Mouse (Mus musculus) C2C12 (cell line): ENCODE results near the gene Dtx3. TPM values are rescaled to one million over a fixed set of nuclear protein-coding genes. Genes with fewer than 3 reads are reported as not detected.

ENCODE experiments used
- H3K27me3 ChIP-seq: one replicate; pipeline ENCODE4 v1.6.1; 2011; ENCODE audit not compliant: control insufficient read depth, insufficient read depth, insufficient read length
- H3K36me3 ChIP-seq: one replicate; pipeline ENCODE4 v1.6.1; 2011; ENCODE audit not compliant: control insufficient read depth, insufficient read depth
- H3K4me3 ChIP-seq: one replicate; pipeline ENCODE4 v1.5.1; 2011; ENCODE audit warnings: mild to moderate bottlenecking, control low read depth; ENCODE audit not compliant: poor library complexity, insufficient read depth, severe bottlenecking
- H3K79me2 ChIP-seq: one replicate; pipeline ENCODE4 v1.6.1; 2011; ENCODE audit not compliant: control insufficient read depth, insufficient read depth
- H3K79me3 ChIP-seq: one replicate; pipeline ENCODE4 v1.6.1; 2011; ENCODE audit warnings: low read depth, control low read depth
- H3ac ChIP-seq: one replicate; pipeline ENCODE3; 2011; ENCODE audit warnings: low read depth; ENCODE audit not compliant: control insufficient read depth, insufficient read length
- CEBPB ChIP-seq: IDR thresholded peaks from one replicate; pipeline ENCODE4 v1.6.1; 2011; ENCODE audit warnings: low read depth, mild to moderate bottlenecking, control low read depth, moderate library complexity
- CTCF ChIP-seq: IDR thresholded peaks from one replicate; pipeline ENCODE4 v1.5.1; 2011; ENCODE audit not compliant: control insufficient read depth, insufficient read depth, insufficient read length
- FOSL1 ChIP-seq: IDR thresholded peaks from one replicate; pipeline ENCODE4 v1.8.0; 2011; ENCODE audit warnings: mild to moderate bottlenecking, low read length; ENCODE audit not compliant: poor library complexity, insufficient read depth, severe bottlenecking
- MAX ChIP-seq: IDR thresholded peaks from one replicate; pipeline ENCODE4 v1.6.1; 2011; ENCODE audit warnings: mild to moderate bottlenecking, control low read depth
- MYOD1 ChIP-seq: IDR thresholded peaks from one replicate; pipeline ENCODE4 v1.6.1; 2011; ENCODE audit warnings: low read depth; ENCODE audit not compliant: control insufficient read depth, insufficient read length
- MYOG ChIP-seq: IDR thresholded peaks from one replicate; pipeline ENCODE4 v1.6.1; 2011; ENCODE audit not compliant: control insufficient read depth, insufficient read length; ENCODE audit errors: extremely low read depth
- USF1 ChIP-seq: IDR thresholded peaks from one replicate; pipeline ENCODE4 v1.6.1; 2011; ENCODE audit warnings: low read depth, mild to moderate bottlenecking, control low read depth, moderate library complexity
- polyA plus RNA-seq: library from polyadenylated mRNA; unstranded; fragments of >200 nt; fragmentation: generic; extraction: Trizol; gene quantifications from one replicate; pipeline ENCODE4 v1.2.1, GENCODE M21; 2012; ENCODE audit warnings: missing spikeins

Dtx3 gene
- polyA plus RNA-seq, 1 experiment, result 24.4 TPM

DNA sequence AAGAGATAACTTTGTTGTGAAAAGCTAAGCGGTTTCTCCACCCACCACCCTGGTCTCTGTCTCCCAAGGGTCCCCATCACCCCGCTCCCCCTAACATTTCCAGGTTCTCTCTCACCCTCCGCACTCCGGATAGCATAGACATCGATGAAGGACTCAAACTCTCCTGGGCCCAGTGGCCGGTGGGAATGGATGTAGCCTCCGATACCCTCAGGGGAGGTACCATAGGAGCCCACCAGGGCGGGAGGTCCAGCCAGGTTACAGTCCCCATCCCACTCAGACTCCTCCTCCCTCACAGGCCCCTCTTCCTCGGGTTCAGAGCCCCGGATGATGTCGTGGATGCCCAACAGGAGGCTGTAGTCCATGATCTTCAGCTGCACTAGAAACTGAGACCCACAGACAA, 3.9 kb upstream of the Dtx3 start:
- Histone ChIP-seq H3K27me3 (no peaks in the 10 kb centered on the region), H3ac (no peak overlapping the region), H3K79me2 (peaks cover 16% of the 10 kb centered on the region), H3K36me3 (peaks cover 48% of the 10 kb centered on the region), H3K4me3 (no peak overlapping the region), H3K79me3 (peaks cover 4% of the 10 kb centered on the region)
- no peak for TF ChIP-seq CTCF
- TF ChIP-seq MYOG, result no peak
- no peak for TF ChIP-seq MYOD1
- TF ChIP-seq FOSL1, result no peak
- TF ChIP-seq MAX, result no peak

DNA sequence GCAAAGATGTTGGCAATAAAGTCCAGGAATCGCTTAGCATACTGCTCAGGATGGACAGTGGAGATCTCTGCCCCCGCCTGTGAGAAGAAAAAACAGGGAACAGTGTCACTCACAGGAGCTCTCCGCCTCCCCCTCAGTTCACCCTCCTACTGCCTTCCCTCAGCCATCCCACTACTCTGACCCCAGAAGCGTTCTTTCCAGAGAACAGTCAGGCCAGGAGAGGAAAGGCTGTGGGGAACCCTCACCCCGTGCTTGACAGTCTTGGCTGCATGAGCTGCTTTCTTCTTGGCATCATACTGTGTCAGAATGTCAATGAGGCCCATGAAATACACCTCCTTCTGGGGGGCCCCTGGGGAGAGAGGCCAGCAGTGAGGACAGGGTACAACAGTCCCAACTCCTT, 3.5 kb upstream of the Dtx3 start:
- Histone ChIP-seq H3K79me2 (peaks cover 19% of the 10 kb centered on the region), H3ac (no peak overlapping the region), H3K27me3 (no peaks in the 10 kb centered on the region), H3K79me3 (peaks cover 4% of the 10 kb centered on the region), H3K4me3 (no peak overlapping the region), H3K36me3 (peaks cover 46% of the 10 kb centered on the region)
- TF ChIP-seq MYOG (no peak), FOSL1 (no peak), MAX (no peak), MYOD1 (no peak), USF1 (no peak), CTCF (no peak), CEBPB (no peak)

DNA sequence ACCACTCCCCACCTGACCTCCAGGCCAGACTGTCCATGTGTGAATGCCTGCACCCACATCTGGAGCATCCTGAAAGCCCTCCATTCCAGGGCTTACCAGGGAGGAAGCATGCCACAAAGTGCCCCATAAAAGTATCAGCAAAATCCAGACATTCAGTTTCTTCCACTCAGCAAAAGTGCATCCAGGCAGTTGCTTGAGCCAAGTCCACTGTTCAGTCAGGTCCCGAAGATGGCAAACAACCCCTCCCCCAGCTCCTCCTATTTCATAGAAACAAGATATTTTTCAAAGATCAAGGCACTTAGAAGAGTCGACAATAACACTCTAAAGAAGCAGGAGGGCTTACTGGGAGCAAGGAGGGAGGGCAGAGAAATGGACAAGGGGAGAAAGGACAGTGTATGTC, 3.0 kb upstream of the Dtx3 start:
- Histone ChIP-seq H3K36me3 (peaks cover 42% of the 10 kb centered on the region), H3K4me3 (no peak overlapping the region), H3K79me3 (peaks cover 4% of the 10 kb centered on the region), H3ac (no peak overlapping the region), H3K79me2 (peaks cover 19% of the 10 kb centered on the region), H3K27me3 (no peaks in the 10 kb centered on the region)
- no peak for TF ChIP-seq MAX
- no peak for TF ChIP-seq USF1
- TF ChIP-seq CTCF, result no peak
- no peak for TF ChIP-seq CEBPB
- no peak for TF ChIP-seq MYOG
- TF ChIP-seq MYOD1, result no peak

DNA sequence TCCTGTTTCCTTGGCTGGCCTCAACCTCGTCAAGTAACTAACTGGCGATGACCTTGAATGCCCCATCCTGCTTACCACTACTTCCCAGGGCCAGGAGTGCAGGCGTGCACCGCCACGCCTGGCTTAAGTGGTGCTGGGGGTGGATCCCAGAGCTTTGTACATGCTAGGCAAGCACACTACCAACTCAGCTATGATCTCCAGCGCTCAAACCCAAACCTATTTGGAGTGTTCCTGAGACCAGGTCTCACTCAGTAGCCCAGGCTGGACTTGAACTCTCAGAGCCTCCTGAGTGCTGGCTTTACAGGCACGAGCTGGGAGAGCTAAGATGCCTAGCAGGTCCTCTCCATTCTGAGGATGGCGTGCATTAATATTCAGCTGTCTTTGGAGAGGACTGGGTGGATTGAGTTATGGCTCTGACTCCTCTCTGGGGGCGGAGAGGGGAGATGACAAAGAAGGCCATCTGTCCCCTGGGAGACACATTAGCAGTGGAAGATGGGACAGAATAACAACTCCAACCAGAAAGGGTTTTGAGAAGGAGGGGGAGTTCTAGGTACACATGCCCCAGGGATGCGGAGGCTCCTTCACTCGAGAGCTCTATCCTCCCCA, 2.1 kb upstream of the Dtx3 start:
- peaks cover 4% of the 10 kb centered on the region for H3K79me3 ChIP-seq
- H3K27me3 ChIP-seq, result no peaks in the 10 kb centered on the region
- H3K36me3 ChIP-seq, result peaks cover 41% of the 10 kb centered on the region

DNA sequence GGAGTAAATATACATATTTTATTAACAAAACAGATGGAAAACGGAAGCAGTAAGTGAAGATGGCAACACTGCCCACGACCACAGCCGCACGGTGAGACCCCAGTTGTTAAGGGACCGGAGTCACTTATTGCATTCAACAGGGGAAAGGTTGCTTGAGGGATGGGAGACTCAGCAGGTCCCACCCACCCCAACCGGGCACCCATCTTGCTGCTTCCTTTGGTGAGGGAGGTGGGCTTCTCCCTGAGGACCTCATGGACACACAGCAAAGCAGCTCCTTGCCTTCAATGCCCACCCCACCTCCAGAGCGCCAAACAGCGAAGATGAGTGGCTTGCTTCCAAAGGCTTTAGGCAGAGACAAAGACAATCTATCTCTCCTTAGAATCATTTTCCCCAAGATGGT, 1.6 kb upstream of the Dtx3 start:
- TF ChIP-seq USF1, result no peak
- TF ChIP-seq MYOG, result no peak
- Histone ChIP-seq H3K36me3 (peaks cover 36% of the 10 kb centered on the region), H3K27me3 (no peaks in the 10 kb centered on the region), H3K4me3 (no peak overlapping the region), H3ac (no peak overlapping the region), H3K79me3 (peaks cover 4% of the 10 kb centered on the region), H3K79me2 (peaks cover 19% of the 10 kb centered on the region)

More for the DNA sequence above, 2.1 kb upstream of the Dtx3 start:
- peaks cover 19% of the 10 kb centered on the region for H3K79me2 ChIP-seq
- H3ac ChIP-seq, result no peak overlapping the region
- TF ChIP-seq USF1, result no peak
- TF ChIP-seq CEBPB, result no peak
- no peak for TF ChIP-seq MAX
- no peak for TF ChIP-seq CTCF
- TF ChIP-seq FOSL1, result no peak
- TF ChIP-seq MYOG, result no peak
- no peak for TF ChIP-seq MYOD1
- no peak overlapping the region for H3K4me3 ChIP-seq

DNA sequence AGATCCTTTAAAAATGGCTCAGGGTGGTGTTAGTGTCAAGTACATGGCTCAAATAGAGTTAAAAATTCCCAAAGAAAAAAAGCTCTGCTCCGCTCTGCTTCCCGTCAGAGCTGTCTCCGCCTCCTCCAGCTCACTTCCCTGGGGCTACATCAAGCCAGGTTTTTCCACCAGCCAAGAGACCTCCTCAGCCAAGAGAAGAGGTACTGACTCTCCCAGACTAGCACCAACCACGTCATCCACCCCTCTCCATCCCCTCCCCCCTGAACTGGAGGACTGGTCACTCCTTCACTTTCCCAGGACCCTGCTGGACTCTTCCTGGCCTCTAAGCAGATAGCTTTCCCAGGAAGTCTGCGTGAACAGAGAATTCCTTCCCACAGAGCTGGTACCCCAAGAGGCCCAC, 864 bp upstream of the Dtx3 start:
- H3ac ChIP-seq, result no peak overlapping the region
- peaks cover 4% of the 10 kb centered on the region for H3K79me3 ChIP-seq
- H3K27me3 ChIP-seq, result no peaks in the 10 kb centered on the region
- TF ChIP-seq MYOG (no peak), FOSL1 (no peak), CEBPB (no peak), CTCF (no peak), MAX (no peak), MYOD1 (no peak), USF1 (no peak)
- H3K4me3 ChIP-seq, result peak overlapping the region; percentile 74
- H3K79me2 ChIP-seq, result peaks cover 19% of the 10 kb centered on the region
- peaks cover 33% of the 10 kb centered on the region for H3K36me3 ChIP-seq
